Mouse (Mus musculus) frontal cortex, postnatal 25 days (tissue): ENCODE measurements around the gene Olfr911-ps1.

Source experiments
- DNase-seq, 2 experiments: peaks; one replicate each; pipeline ENCODE4 v3.0.0; 2022; ENCODE audit warnings: low spot score in 2 of 2

Gene Olfr911-ps1

DNA sequence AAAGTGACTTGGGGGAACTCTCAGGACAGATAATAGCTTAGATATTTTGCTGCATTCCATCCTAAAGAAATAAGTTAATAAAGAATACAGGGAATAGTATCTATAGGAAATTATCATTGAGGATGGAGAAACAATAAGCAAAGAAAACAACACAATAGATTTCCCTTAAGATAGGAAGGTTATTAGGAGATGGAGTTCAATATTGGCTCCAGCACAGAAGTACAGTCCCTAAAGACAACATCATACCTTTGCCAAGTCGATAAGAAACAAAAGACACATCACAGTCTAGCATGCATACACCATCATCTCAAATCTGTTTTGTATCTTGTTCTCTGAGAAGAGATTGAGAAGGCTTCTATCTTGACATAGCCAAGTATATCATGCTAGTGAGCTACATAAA is at the start of gene Olfr911-ps1:
Gene Olfr911-ps1 (plus strand): TSS at position 301 of the 400 bp plus-strand sequence.
- DNase-seq = no peak

DNA sequence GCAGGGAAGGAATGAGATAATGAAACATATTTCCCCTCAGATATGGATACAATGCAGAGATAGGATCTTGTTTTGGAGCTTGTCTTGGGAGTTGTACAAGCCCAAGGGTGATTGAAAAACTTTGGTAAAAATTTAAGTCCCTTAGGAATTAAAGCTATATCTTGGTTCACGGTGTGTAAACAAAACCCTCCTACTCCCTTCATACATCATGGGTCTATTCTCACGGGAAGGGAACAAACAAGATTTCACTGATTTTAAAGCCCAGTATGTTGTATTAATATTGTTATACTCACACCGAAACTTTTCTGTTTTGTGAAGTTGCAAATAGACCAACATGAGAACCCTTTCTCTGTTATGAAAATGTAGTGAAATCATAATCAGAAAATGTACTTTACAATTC is 34.6 kb upstream of the Olfr911-ps1 start, which contains the start of gene Olfr906:
Gene Olfr906 (plus strand): TSS at position 301 of the 400 bp plus-strand sequence.
- no peak for DNase-seq

DNA sequence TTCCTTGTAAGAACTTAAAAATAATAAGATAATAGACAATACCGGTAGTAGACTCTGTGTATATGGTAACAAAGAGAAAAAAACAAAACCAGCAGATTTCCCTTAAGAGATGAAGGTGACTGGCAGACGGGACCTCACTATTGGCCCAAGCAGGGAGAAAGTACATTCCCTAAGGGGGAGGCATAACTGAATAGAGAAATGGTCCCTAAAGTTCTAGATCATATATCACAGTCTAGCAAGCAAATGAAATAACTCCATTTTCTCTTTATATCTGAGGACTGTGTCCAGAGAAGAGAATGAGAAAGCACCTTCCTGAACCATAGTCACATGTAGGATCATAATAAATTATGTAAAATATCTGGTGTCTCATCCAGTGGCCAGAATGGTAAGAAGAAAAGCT is 25.9 kb upstream of the Olfr911-ps1 start, which contains the start of gene Olfr907:
Gene Olfr907 (plus strand): TSS at position 301 of the 400 bp plus-strand sequence.
- no peak for DNase-seq

DNA sequence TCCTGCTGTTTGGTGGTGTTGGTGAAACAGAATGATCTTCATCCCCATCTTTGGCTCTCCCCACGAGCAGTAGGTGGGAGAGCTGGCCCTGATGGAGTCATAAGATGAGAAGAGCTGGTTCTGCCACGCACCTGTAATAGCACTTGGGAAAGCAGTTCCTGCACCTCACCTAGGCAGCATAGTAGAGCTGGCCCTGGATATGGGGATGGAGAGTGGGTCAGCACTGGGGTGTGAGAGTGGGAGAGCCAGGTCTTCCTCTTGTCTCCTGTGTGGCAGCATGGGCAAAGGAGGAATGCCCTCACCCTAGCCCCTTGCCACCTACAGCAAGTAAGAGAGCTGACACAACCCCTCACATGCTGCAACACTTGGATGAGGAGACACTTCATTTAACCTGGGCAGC is 9.0 kb upstream of the Olfr911-ps1 start:
- DNase-seq = no peak

DNA sequence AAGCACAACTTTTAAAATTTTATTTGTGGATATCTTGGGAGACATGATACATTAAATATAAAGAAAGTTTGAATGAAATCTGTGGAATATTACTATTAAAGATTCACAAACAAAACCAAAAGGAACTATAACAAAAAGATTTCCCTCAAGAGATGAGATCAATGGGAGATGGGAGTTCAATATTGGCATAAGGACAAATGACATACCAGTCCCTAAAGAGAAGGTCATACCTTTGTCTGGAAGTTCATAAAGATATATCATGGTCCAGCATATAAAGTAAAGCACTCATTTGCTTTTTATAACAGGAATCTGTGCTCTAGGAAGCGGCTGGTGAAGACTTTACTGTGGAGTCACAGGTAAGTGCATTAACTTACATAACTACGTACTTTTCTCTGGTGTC is 16.2 kb downstream of the Olfr911-ps1 start, which contains the start of gene Olfr910:
Gene Olfr910 (plus strand): TSS at position 301 of the 400 bp plus-strand sequence.
- no peak for DNase-seq
